Mouse (Mus musculus): ENCODE results near the gene Rpl35. TPM values are rescaled to one million over a fixed set of nuclear protein-coding genes. Genes with fewer than 3 reads are reported as not detected.

Rpl35 gene
- polyA plus RNA-seq, 2 experiments, result 465 to 714 TPM

- no peak for ATAC-seq (ENCODE audit: insufficient read depth)
- DNase-seq (ENCODE audit: low read depth in 3 of 3, low spot score in 3 of 3), result no peak
- peaks cover 22 to 36% of the 10 kb centered on the region in 2 experiments for H3K4me1 ChIP-seq (replicated peaks; ENCODE audit: control insufficient read depth in 2 of 2, insufficient read depth in 2 of 2, low read length in 1 of 2)
- peaks cover 15% of the 10 kb centered on the region for H3K36me3 ChIP-seq (replicated peaks; ENCODE audit: control insufficient read depth, insufficient read depth, low read depth)
- H3K9ac ChIP-seq (replicated peaks), result peak overlapping the region; percentile 92
- WGBS (ENCODE audit: insufficient replicate concordance), result 13% methylated on average over 3 of the region's 3 CpGs
- peak overlapping the region; percentile 36; the same call in 1 of the 2 replicates for H3K27ac ChIP-seq
- peak overlapping the region; percentile 98 for H3K4me2 ChIP-seq (ENCODE audit: low read depth)
- TF ChIP-seq CTCF (IDR thresholded peaks at IDR 0.05; ENCODE audit: low read depth), result no peak
- TF ChIP-seq EP300 (IDR thresholded peaks at IDR 0.05; ENCODE audit: low read depth), result no peak
- H3K27me3 ChIP-seq (ENCODE audit: control insufficient read depth, insufficient read depth, low read length), result no peaks in the 10 kb centered on the region
- H3K4me3 ChIP-seq (ENCODE audit: insufficient read depth in 1 of 2, low read depth in 2 of 2, low read length in 2 of 2), result peak overlapping the region; percentile 93 to 98
- H3K9me3 ChIP-seq (ENCODE audit: control insufficient read depth, low read length), result no peaks in the 10 kb centered on the region
Measured at GRCm38 (mm10) chr2:39008954-39009365, 3.5 kb upstream of the Rpl35 start.

GRCm38 (mm10) chr2:39008350-39008851, 3.0 kb upstream of the Rpl35 start:
- Histone ChIP-seq H3K9ac (replicated peaks) (peak overlapping the region; percentile 92), H3K27ac (peak overlapping the region; percentile 69), H3K4me2 (ENCODE audit: low read depth) (peak overlapping the region; percentile 98), H3K4me1 (replicated peaks; ENCODE audit: control insufficient read depth in 2 of 2, insufficient read depth in 2 of 2, low read length in 1 of 2) (peaks cover 24 to 41% of the 10 kb centered on the region in 2 experiments), H3K36me3 (replicated peaks; ENCODE audit: control insufficient read depth, insufficient read depth, low read depth) (peaks cover 15% of the 10 kb centered on the region), H3K9me3 (ENCODE audit: control insufficient read depth, low read length) (no peaks in the 10 kb centered on the region), H3K27me3 (ENCODE audit: control insufficient read depth, insufficient read depth, low read length) (no peaks in the 10 kb centered on the region), H3K4me3 (ENCODE audit: insufficient read depth in 1 of 2, low read depth in 2 of 2, low read length in 2 of 2) (peak overlapping the region; percentile 93 to 98)
- DNase-seq (ENCODE audit: low read depth in 3 of 3, low spot score in 3 of 3) (no peak), ATAC-seq (ENCODE audit: insufficient read depth) (peak; percentile 42)
- 0 out of 2 replicates have a peak, but pooled peaks have one; percentile 6 for TF ChIP-seq CTCF (IDR thresholded peaks at IDR 0.05; ENCODE audit: low read depth)
- no peak for TF ChIP-seq EP300 (IDR thresholded peaks at IDR 0.05; ENCODE audit: low read depth)
- under 1% methylated on average over 25 of the region's 25 CpGs for WGBS (ENCODE audit: insufficient replicate concordance)

GRCm38 (mm10) chr2:39007865-39008264, 2.4 kb upstream of the Rpl35 start:
- no peaks in the 10 kb centered on the region for H3K9me3 ChIP-seq (ENCODE audit: control insufficient read depth, low read length)
- ATAC-seq (ENCODE audit: insufficient read depth), result peak; percentile 82
- TF ChIP-seq EP300 (IDR thresholded peaks at IDR 0.05; ENCODE audit: low read depth) (no peak), CTCF (IDR thresholded peaks at IDR 0.05; ENCODE audit: low read depth) (peak; percentile 10; the same call in 1 of the 2 replicates)
- H3K4me1 ChIP-seq (replicated peaks; ENCODE audit: control insufficient read depth in 2 of 2, insufficient read depth in 2 of 2, low read length in 1 of 2), result peaks cover 29 to 41% of the 10 kb centered on the region in 2 experiments
- H3K9ac ChIP-seq (replicated peaks), result peak overlapping the region; percentile 92
- under 1% methylated on average over 43 of the region's 44 CpGs for WGBS (ENCODE audit: insufficient replicate concordance)
- H3K27ac ChIP-seq, result peak overlapping the region; percentile 95
- peak overlapping the region; percentile 93 to 98 for H3K4me3 ChIP-seq (ENCODE audit: insufficient read depth in 1 of 2, low read depth in 2 of 2, low read length in 2 of 2)
- H3K36me3 ChIP-seq (replicated peaks; ENCODE audit: control insufficient read depth, insufficient read depth, low read depth), result peaks cover 16% of the 10 kb centered on the region
- peak; percentile 86 to 87 (median 87) for DNase-seq (ENCODE audit: low read depth in 3 of 3, low spot score in 3 of 3)
- H3K27me3 ChIP-seq (ENCODE audit: control insufficient read depth, insufficient read depth, low read length), result no peaks in the 10 kb centered on the region
- H3K4me2 ChIP-seq (ENCODE audit: low read depth), result peak overlapping the region; percentile 98

GRCm38 (mm10) chr2:39006149-39006730, 816 bp upstream of the Rpl35 start:
- no peaks in the 10 kb centered on the region for H3K9me3 ChIP-seq (ENCODE audit: control insufficient read depth, low read length)
- H3K36me3 ChIP-seq (replicated peaks; ENCODE audit: control insufficient read depth, insufficient read depth, low read depth), result peaks cover 25% of the 10 kb centered on the region
- no peak for ATAC-seq (ENCODE audit: insufficient read depth)
- 64% methylated on average over 14 of the region's 14 CpGs for WGBS (ENCODE audit: insufficient replicate concordance)
- peak overlapping the region; percentile 91 to 95; a peak in 3 of 4 replicates for H3K4me3 ChIP-seq (ENCODE audit: insufficient read depth in 1 of 2, low read depth in 2 of 2, low read length in 2 of 2)
- H3K9ac ChIP-seq (replicated peaks), result no peak overlapping the region; the same call in 1 of the 2 replicates
- H3K4me2 ChIP-seq (ENCODE audit: low read depth), result peak overlapping the region; percentile 98
- no peak for DNase-seq (ENCODE audit: low read depth in 3 of 3, low spot score in 3 of 3)
- H3K27ac ChIP-seq, result no peak overlapping the region
- no peaks in the 10 kb centered on the region for H3K27me3 ChIP-seq (ENCODE audit: control insufficient read depth, insufficient read depth, low read length)
- H3K4me1 ChIP-seq (replicated peaks; ENCODE audit: control insufficient read depth in 2 of 2, insufficient read depth in 2 of 2, low read length in 1 of 2), result peaks cover 32 to 51% of the 10 kb centered on the region in 2 experiments
- TF ChIP-seq CTCF (IDR thresholded peaks at IDR 0.05; ENCODE audit: low read depth), result no peak
- no peak for TF ChIP-seq EP300 (IDR thresholded peaks at IDR 0.05; ENCODE audit: low read depth)

GRCm38 (mm10) chr2:39004880-39005435, 466 bp downstream of the Rpl35 start, which contains the start of gene Arpc5l:
TSS of gene Arpc5l (plus strand) at chr2:39005348.
- peak within 1 kb of the TSS; percentile 87 for H3K9ac ChIP-seq (replicated peaks)
- TF ChIP-seq EP300 (IDR thresholded peaks at IDR 0.05; ENCODE audit: low read depth), result no peak
- no peak for TF ChIP-seq CTCF (IDR thresholded peaks at IDR 0.05; ENCODE audit: low read depth)
- H3K27me3 ChIP-seq (ENCODE audit: control insufficient read depth, insufficient read depth, low read length), result no peaks in the 10 kb centered on the region
- WGBS (ENCODE audit: insufficient replicate concordance), result 1% methylated on average over 58 of the region's 58 CpGs
- ATAC-seq (ENCODE audit: insufficient read depth) (peak; percentile 81), DNase-seq (ENCODE audit: low read depth in 3 of 3, low spot score in 3 of 3) (peak; percentile 84 to 85 (median 85))
- peak within 1 kb of the TSS; percentile 98 for H3K4me2 ChIP-seq (ENCODE audit: low read depth)
- peaks cover 35% of the 10 kb centered on the region for H3K36me3 ChIP-seq (replicated peaks; ENCODE audit: control insufficient read depth, insufficient read depth, low read depth)
- H3K27ac ChIP-seq, result peak within 1 kb of the TSS; percentile 78
- no peaks in the 10 kb centered on the region for H3K9me3 ChIP-seq (ENCODE audit: control insufficient read depth, low read length)
- H3K4me1 ChIP-seq (replicated peaks; ENCODE audit: control insufficient read depth in 2 of 2, insufficient read depth in 2 of 2, low read length in 1 of 2), result peaks cover 32 to 48% of the 10 kb centered on the region in 2 experiments
- H3K4me3 ChIP-seq (ENCODE audit: insufficient read depth in 1 of 2, low read depth in 2 of 2, low read length in 2 of 2), result peak within 1 kb of the TSS; percentile 91 to 95

Data from liver, embryonic 14.5 days (tissue).